Mouse (Mus musculus): ENCODE measurements at regions not wholly inside any gene's neighbourhood (a gene's known extent, or its start where the extent isn't known, plus 50 kb on each side); places are given as distances from the start of the nearest gene placed in this dataset.
"Not testable (repeated sequence)": the region's sequence is repeated elsewhere in the genome, so short reads cannot be mapped to it uniquely, and the experiment has no call there.

- ATAC-seq (ENCODE audit: extremely low read depth, insufficient number of reproducible peaks, low FRiP score, poor library complexity, severe bottlenecking): no peak
These were observed 166.5 kb upstream of the Tsc22d2 start for GRCm38 (mm10) chr3:58247989-58248388.

GRCm38 (mm10) chr3:58253942-58254341, 160.6 kb upstream of the Tsc22d2 start:
- ATAC-seq (ENCODE audit: extremely low read depth, insufficient number of reproducible peaks, low FRiP score, poor library complexity, severe bottlenecking): no peak

GRCm38 (mm10) chr3:58267606-58268325, 146.7 kb upstream of the Tsc22d2 start:
- ATAC-seq (ENCODE audit: extremely low read depth, insufficient number of reproducible peaks, low FRiP score, poor library complexity, severe bottlenecking): no peak

GRCm38 (mm10) chr3:58271441-58271840, 143.1 kb upstream of the Tsc22d2 start:
- ATAC-seq (ENCODE audit: extremely low read depth, insufficient number of reproducible peaks, low FRiP score, poor library complexity, severe bottlenecking): not testable (repeated sequence)

- no peak for ATAC-seq (ENCODE audit: extremely low read depth, insufficient number of reproducible peaks, low FRiP score, poor library complexity, severe bottlenecking)
These were observed 133.2 kb upstream of the Tsc22d2 start for GRCm38 (mm10) chr3:58281291-58281690.

- ATAC-seq (ENCODE audit: extremely low read depth, insufficient number of reproducible peaks, low FRiP score, poor library complexity, severe bottlenecking): not testable (repeated sequence)
These were observed 130.1 kb upstream of the Tsc22d2 start for GRCm38 (mm10) chr3:58284371-58284770.

- no peak for ATAC-seq (ENCODE audit: extremely low read depth, insufficient number of reproducible peaks, low FRiP score, poor library complexity, severe bottlenecking)
These were observed 118.7 kb upstream of the Tsc22d2 start for GRCm38 (mm10) chr3:58295810-58296209.

- no peak for ATAC-seq (ENCODE audit: extremely low read depth, insufficient number of reproducible peaks, low FRiP score, poor library complexity, severe bottlenecking)
These were observed 114.3 kb upstream of the Tsc22d2 start for GRCm38 (mm10) chr3:58300213-58300612.

- ATAC-seq (ENCODE audit: extremely low read depth, insufficient number of reproducible peaks, low FRiP score, poor library complexity, severe bottlenecking): no peak
These were observed 113.6 kb upstream of the Tsc22d2 start for GRCm38 (mm10) chr3:58300801-58301485.

- no peak for ATAC-seq (ENCODE audit: extremely low read depth, insufficient number of reproducible peaks, low FRiP score, poor library complexity, severe bottlenecking)
These were observed 112.2 kb upstream of the Tsc22d2 start for GRCm38 (mm10) chr3:58302322-58302721.

GRCm38 (mm10) chr3:58303746-58304145, 110.8 kb upstream of the Tsc22d2 start:
- no peak for ATAC-seq (ENCODE audit: extremely low read depth, insufficient number of reproducible peaks, low FRiP score, poor library complexity, severe bottlenecking)

- no peak for ATAC-seq (ENCODE audit: extremely low read depth, insufficient number of reproducible peaks, low FRiP score, poor library complexity, severe bottlenecking)
These were observed 104.9 kb upstream of the Tsc22d2 start for GRCm38 (mm10) chr3:58309601-58310000.

- ATAC-seq (ENCODE audit: extremely low read depth, insufficient number of reproducible peaks, low FRiP score, poor library complexity, severe bottlenecking): no peak
These were observed 104.1 kb upstream of the Tsc22d2 start for GRCm38 (mm10) chr3:58310390-58310789.

GRCm38 (mm10) chr3:58311104-58311685, 103.3 kb upstream of the Tsc22d2 start:
- no peak for ATAC-seq (ENCODE audit: extremely low read depth, insufficient number of reproducible peaks, low FRiP score, poor library complexity, severe bottlenecking)

- no peak for ATAC-seq (ENCODE audit: extremely low read depth, insufficient number of reproducible peaks, low FRiP score, poor library complexity, severe bottlenecking)
These were observed 101.9 kb upstream of the Tsc22d2 start for GRCm38 (mm10) chr3:58312623-58313022.

- ATAC-seq (ENCODE audit: extremely low read depth, insufficient number of reproducible peaks, low FRiP score, poor library complexity, severe bottlenecking): no peak
These were observed 99.3 kb upstream of the Tsc22d2 start for GRCm38 (mm10) chr3:58315236-58315635.

- no peak for ATAC-seq (ENCODE audit: extremely low read depth, insufficient number of reproducible peaks, low FRiP score, poor library complexity, severe bottlenecking)
These were observed 97.3 kb upstream of the Tsc22d2 start for GRCm38 (mm10) chr3:58317240-58317639.

GRCm38 (mm10) chr3:58318756-58319155, 95.8 kb upstream of the Tsc22d2 start:
- ATAC-seq (ENCODE audit: extremely low read depth, insufficient number of reproducible peaks, low FRiP score, poor library complexity, severe bottlenecking): no peak

GRCm38 (mm10) chr3:58319463-58319862, 95.1 kb upstream of the Tsc22d2 start:
- no peak for ATAC-seq (ENCODE audit: extremely low read depth, insufficient number of reproducible peaks, low FRiP score, poor library complexity, severe bottlenecking)

- ATAC-seq (ENCODE audit: extremely low read depth, insufficient number of reproducible peaks, low FRiP score, poor library complexity, severe bottlenecking): no peak
These were observed 93.7 kb upstream of the Tsc22d2 start for GRCm38 (mm10) chr3:58320812-58321211.
